Mouse (Mus musculus): ENCODE results near the gene Tbc1d17.

- TF ChIP-seq POLR2A (IDR thresholded peaks at IDR 0.05; ENCODE audit: extremely low read depth, insufficient read depth, low read length) (no peak), CTCF (IDR thresholded peaks at IDR 0.05; ENCODE audit: low read depth, low read length) (no peak)
These were observed 58.8 kb downstream of the Tbc1d17 start for GRCm38 (mm10) chr7:44790066-44790465.

Measured in liver, adult 2 months (tissue).